Mouse (Mus musculus): Measurements from ENCODE around the gene Gm17349. TPM values are rescaled to one million over a fixed set of nuclear protein-coding genes. Genes with fewer than 3 reads are reported as not detected.

Gm17349 gene
- polyA plus RNA-seq, 1 experiment from 2014 or later: not detected

Other genes starting within 250 kb of the Gm17349 start
- gene Nckap5l, start 247.7 kb downstream of the Gm17349 start, polyA plus RNA-seq (2015; fragmentation: Nextera tagmentation; extraction: Ambion mirVana): 4.8 and 6.8 TPM in 2 replicates
- gene Bcdin3d, start 230.8 kb downstream of the Gm17349 start, polyA plus RNA-seq (2015; fragmentation: Nextera tagmentation; extraction: Ambion mirVana): 14.8 and 14.9 TPM in 2 replicates
- 0.61 and 0.92 TPM in 2 replicates for gene Faim2, start 177.3 kb downstream of the Gm17349 start, polyA plus RNA-seq (2015; fragmentation: Nextera tagmentation; extraction: Ambion mirVana)
- gene Aqp2, start 126.4 kb downstream of the Gm17349 start, polyA plus RNA-seq (2015; fragmentation: Nextera tagmentation; extraction: Ambion mirVana): not detected in 2 replicates
- gene Aqp5, start 114.7 kb downstream of the Gm17349 start, polyA plus RNA-seq (2015; fragmentation: Nextera tagmentation; extraction: Ambion mirVana): 0.30 and 0.43 TPM in 2 replicates
- gene Aqp6, start 104.1 kb downstream of the Gm17349 start, polyA plus RNA-seq (2015; fragmentation: Nextera tagmentation; extraction: Ambion mirVana): not detected in 2 replicates
- 115 and 124 TPM in 2 replicates for gene Racgap1, start 53.8 kb downstream of the Gm17349 start, polyA plus RNA-seq (2015; fragmentation: Nextera tagmentation; extraction: Ambion mirVana)
- 1.6 and 2.3 TPM in 2 replicates for gene Asic1, start 35.1 kb downstream of the Gm17349 start, polyA plus RNA-seq (2015; fragmentation: Nextera tagmentation; extraction: Ambion mirVana)
- gene Smarcd1, start 3.4 kb downstream of the Gm17349 start, polyA plus RNA-seq (2015; fragmentation: Nextera tagmentation; extraction: Ambion mirVana): 24.1 and 27.0 TPM in 2 replicates
- 4.8 and 5.3 TPM in 2 replicates for gene Gpd1, start 12.0 kb upstream of the Gm17349 start, polyA plus RNA-seq (2015; fragmentation: Nextera tagmentation; extraction: Ambion mirVana)
- 156 and 220 TPM in 2 replicates for gene Cox14, start 20.1 kb upstream of the Gm17349 start, polyA plus RNA-seq (2015; fragmentation: Nextera tagmentation; extraction: Ambion mirVana)
- gene Cers5, start 67.4 kb upstream of the Gm17349 start, polyA plus RNA-seq (2015; fragmentation: Nextera tagmentation; extraction: Ambion mirVana): 56.1 and 57.3 TPM in 2 replicates
- gene Lima1, start 170.0 kb upstream of the Gm17349 start, polyA plus RNA-seq (2015; fragmentation: Nextera tagmentation; extraction: Ambion mirVana): 71.2 and 78.3 TPM in 2 replicates

Data from stomach, embryonic 15.5 days (tissue).